Mouse (Mus musculus): ENCODE measurements around the gene Nfatc2. TPM values are rescaled to one million over a fixed set of nuclear protein-coding genes. Genes with fewer than 3 reads are reported as not detected.

Nfatc2 gene
- total and polyA plus RNA-seq, 3 experiments = not detected

DNA sequence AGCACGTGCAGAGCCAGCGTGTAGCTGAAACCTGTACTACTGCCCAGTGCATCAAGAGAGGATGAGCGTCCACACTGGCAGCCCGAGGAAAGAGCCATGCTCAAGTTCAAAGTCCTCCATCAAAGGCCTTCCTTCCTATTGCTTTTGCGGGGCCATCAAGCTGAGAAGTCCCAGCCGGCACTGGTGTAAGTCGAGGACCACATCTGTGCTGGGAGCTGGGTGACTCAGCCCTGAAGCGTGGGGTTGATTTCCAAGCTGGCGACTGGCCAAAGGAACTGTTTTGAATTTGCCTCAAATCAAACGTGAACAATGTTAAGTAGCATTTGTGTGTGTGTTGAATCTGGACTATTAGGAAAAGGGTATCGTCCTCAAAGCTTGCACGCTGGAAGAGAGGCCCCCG is 57.4 kb downstream of the Nfatc2 start:
- DNase-seq (ENCODE audit: low read depth, low spot score) = no peak
- Histone ChIP-seq H3K9me3 (replicated peaks; ENCODE audit: insufficient read depth, low read length) (no peaks in the 10 kb centered on the region), H3K9ac (ENCODE audit: control insufficient read depth, low read depth, low read length, poor library complexity, severe bottlenecking) (no peak overlapping the region), H3K4me3 (ENCODE audit: control insufficient read depth in 1 of 2, insufficient read depth in 1 of 2, low read depth in 2 of 2, low read length in 2 of 2) (no peak overlapping the region), H3K79me2 (ENCODE audit: control insufficient read depth, insufficient read depth, low read length, poor library complexity) (no peaks in the 10 kb centered on the region), H3K4me1 (ENCODE audit: control insufficient read depth in 1 of 2, insufficient read depth in 2 of 2, low read length in 2 of 2) (no peaks in the 10 kb centered on the region), H3K36me3 (ENCODE audit: control insufficient read depth in 1 of 2, insufficient read depth in 2 of 2, low read length in 2 of 2) (no peaks in the 10 kb centered on the region), H3K27me3 (ENCODE audit: control insufficient read depth in 1 of 2, insufficient read depth in 2 of 2, low read length in 2 of 2) (no peaks in the 10 kb centered on the region), H3K27ac (ENCODE audit: control insufficient read depth, low read depth, low read length) (no peak overlapping the region)
- no peak for TF ChIP-seq BHLHE40 (IDR thresholded peaks at IDR 0.05; ENCODE audit: borderline replicate concordance, low read depth, low read length)
- TF ChIP-seq NRF1 (IDR thresholded peaks at IDR 0.05; ENCODE audit: insufficient read depth, low read depth, low read length, poor library complexity, severe bottlenecking) = no peak
- TF ChIP-seq HCFC1 (IDR thresholded peaks at IDR 0.05; ENCODE audit: low read depth, low read length) = no peak

DNA sequence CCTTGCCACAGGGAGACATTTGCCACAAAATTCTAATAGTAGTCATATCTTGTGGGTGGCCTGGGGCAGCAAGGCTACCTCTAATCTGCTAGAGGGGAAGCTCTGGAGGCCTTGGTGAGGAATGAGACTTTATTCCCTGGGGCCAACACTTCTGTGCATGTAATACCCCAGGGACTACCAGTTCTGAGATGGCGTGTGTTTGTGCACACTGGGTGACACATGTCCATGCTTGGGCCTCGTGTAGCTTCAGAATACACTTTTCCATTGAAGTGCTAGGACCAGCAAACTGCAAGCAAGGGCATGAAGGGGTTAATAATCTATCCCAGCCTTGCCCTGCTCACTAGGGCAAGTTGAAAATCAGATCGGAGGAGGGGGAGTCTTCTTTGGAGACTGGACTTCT is 58.4 kb downstream of the Nfatc2 start:
- no peaks in the 10 kb centered on the region for H3K27me3 ChIP-seq (ENCODE audit: control insufficient read depth in 1 of 2, insufficient read depth in 2 of 2, low read length in 2 of 2)
- H3K4me1 ChIP-seq (ENCODE audit: control insufficient read depth in 1 of 2, insufficient read depth in 2 of 2, low read length in 2 of 2) = no peaks in the 10 kb centered on the region
- H3K9ac ChIP-seq (ENCODE audit: control insufficient read depth, low read depth, low read length, poor library complexity, severe bottlenecking) = no peak overlapping the region
- H3K36me3 ChIP-seq (ENCODE audit: control insufficient read depth in 1 of 2, insufficient read depth in 2 of 2, low read length in 2 of 2) = no peaks in the 10 kb centered on the region
- no peaks in the 10 kb centered on the region for H3K9me3 ChIP-seq (replicated peaks; ENCODE audit: insufficient read depth, low read length)
- no peak for TF ChIP-seq MYB (IDR thresholded peaks at IDR 0.05; ENCODE audit: low read depth, low read length)
- no peak for TF ChIP-seq MEF2A (IDR thresholded peaks at IDR 0.05; ENCODE audit: extremely low read depth, insufficient replicate concordance, low read depth, low read length, poor library complexity, severe bottlenecking)
- TF ChIP-seq ZKSCAN1 (IDR thresholded peaks at IDR 0.05; ENCODE audit: low read depth, low read length) = no peak
- no peak for TF ChIP-seq MAX (IDR thresholded peaks at IDR 0.05; ENCODE audit: low read length)
- no peak for TF ChIP-seq RCOR1 (IDR thresholded peaks at IDR 0.05; ENCODE audit: low read depth, low read length)
- no peaks in the 10 kb centered on the region for H3K79me2 ChIP-seq (ENCODE audit: control insufficient read depth, insufficient read depth, low read length, poor library complexity)
- no peak for DNase-seq (ENCODE audit: low read depth, low spot score)
- no peak overlapping the region for H3K27ac ChIP-seq (ENCODE audit: control insufficient read depth, low read depth, low read length)
- H3K4me3 ChIP-seq (ENCODE audit: control insufficient read depth in 1 of 2, insufficient read depth in 1 of 2, low read depth in 2 of 2, low read length in 2 of 2) = no peak overlapping the region

DNA sequence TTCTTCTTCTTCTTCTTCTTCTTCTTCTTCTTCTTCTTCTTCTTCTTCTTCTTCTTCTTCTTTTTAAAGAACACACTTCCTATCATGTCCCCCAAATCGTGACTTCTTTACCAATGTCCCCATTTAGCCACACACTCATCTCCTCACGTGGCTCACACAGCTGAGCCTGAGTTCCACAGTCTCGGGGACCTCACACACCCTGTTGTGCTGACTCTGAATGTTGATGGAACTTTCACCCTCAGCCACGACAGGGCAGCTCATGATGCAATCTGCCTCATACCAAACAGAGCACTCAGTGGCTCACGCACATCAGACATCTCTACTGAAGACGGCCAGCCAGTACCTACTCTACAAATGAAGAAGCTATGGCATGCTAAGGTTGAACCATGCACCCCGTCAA is 60.2 kb downstream of the Nfatc2 start:
- Histone ChIP-seq H3K27me3 (ENCODE audit: control insufficient read depth in 1 of 2, insufficient read depth in 2 of 2, low read length in 2 of 2) (no peaks in the 10 kb centered on the region), H3K27ac (ENCODE audit: control insufficient read depth, low read depth, low read length) (no peak overlapping the region)

More for the DNA sequence above, 60.2 kb downstream of the Nfatc2 start:
- no peak for TF ChIP-seq ZC3H11A (IDR thresholded peaks at IDR 0.05; ENCODE audit: low read depth, low read length)
- no peak for TF ChIP-seq NELFE (IDR thresholded peaks at IDR 0.05; ENCODE audit: low read depth, low read length)
- TF ChIP-seq JUND (IDR thresholded peaks at IDR 0.05; ENCODE audit: low read depth, low read length) = no peak
- no peak for TF ChIP-seq MEF2A (IDR thresholded peaks at IDR 0.05; ENCODE audit: extremely low read depth, insufficient replicate concordance, low read depth, low read length, poor library complexity, severe bottlenecking)
- TF ChIP-seq POLR2AphosphoS2 (IDR thresholded peaks at IDR 0.05; ENCODE audit: low read length) = no peak
- TF ChIP-seq USF2 (IDR thresholded peaks at IDR 0.05; ENCODE audit: borderline replicate concordance in 1 of 2, insufficient read depth in 1 of 2, low read depth in 1 of 2, low read length in 2 of 2) = no peak
- no peak for TF ChIP-seq NRF1 (IDR thresholded peaks at IDR 0.05; ENCODE audit: insufficient read depth, low read depth, low read length, poor library complexity, severe bottlenecking)
- TF ChIP-seq SMC3 (IDR thresholded peaks at IDR 0.05; ENCODE audit: low read depth, low read length) = no peak
- TF ChIP-seq ETS1 (IDR thresholded peaks at IDR 0.05; ENCODE audit: low read depth, low read length) = no peak
- no peak for TF ChIP-seq SIN3A (IDR thresholded peaks at IDR 0.05; ENCODE audit: low read length)
- TF ChIP-seq UBTF (IDR thresholded peaks at IDR 0.05; ENCODE audit: borderline replicate concordance, insufficient read depth, low read depth, low read length) = no peak
- Histone ChIP-seq H3K4me1 (ENCODE audit: control insufficient read depth in 1 of 2, insufficient read depth in 2 of 2, low read length in 2 of 2) (no peaks in the 10 kb centered on the region), H3K4me3 (ENCODE audit: control insufficient read depth in 1 of 2, insufficient read depth in 1 of 2, low read depth in 2 of 2, low read length in 2 of 2) (no peak overlapping the region), H3K36me3 (ENCODE audit: control insufficient read depth in 1 of 2, insufficient read depth in 2 of 2, low read length in 2 of 2) (no peaks in the 10 kb centered on the region), H3K9me3 (replicated peaks; ENCODE audit: insufficient read depth, low read length) (no peaks in the 10 kb centered on the region), H3K9ac (ENCODE audit: control insufficient read depth, low read depth, low read length, poor library complexity, severe bottlenecking) (no peak overlapping the region), H3K79me2 (ENCODE audit: control insufficient read depth, insufficient read depth, low read length, poor library complexity) (no peaks in the 10 kb centered on the region)
- no peak for DNase-seq (ENCODE audit: low read depth, low spot score)

Measured in MEL (cell line).